Mouse (Mus musculus): Measurements from ENCODE around the gene Gstp3. TPM values are rescaled to one million over a fixed set of nuclear protein-coding genes. Genes with fewer than 3 reads are reported as not detected.
"Not testable (repeated sequence)": the region's sequence is repeated elsewhere in the genome, so short reads cannot be mapped to it uniquely, and the experiment has no call there.

Gene Gstp3
- total RNA-seq, 2 experiments from 2014 or later: not detected

- DNase-seq (ENCODE audit: low spot score in 2 of 2): not testable (repeated sequence)
- intact Hi-C loops (cut with DNase I): loop anchor here (5.0 kb wide), 1 partner anchor 48 kb away; the partner anchor contains the start of genes Cdk2ap2 and Pitpnm1
These were observed 10.3 kb downstream of the Gstp3 start for GRCm38 (mm10) chr19:4049069-4049468.

- intact Hi-C loops (cut with DNase I): loop anchor here (1.0 to 5.0 kb wide), 2 partner anchors 29 to 49 kb away; partner anchors contain the start of genes Cdk2ap2 and Pitpnm1
These were observed 11.5 kb downstream of the Gstp3 start for GRCm38 (mm10) chr19:4047859-4048258.

GRCm38 (mm10) chr19:4046866-4047254, 12.5 kb downstream of the Gstp3 start:
- no peak for DNase-seq (ENCODE audit: low spot score in 2 of 2)
- intact Hi-C loops (cut with DNase I): loop anchor here (1.0 to 5.0 kb wide), 2 partner anchors 28 to 50 kb away; partner anchors contain the start of genes Cdk2ap2 and Pitpnm1

More at GRCm38 (mm10) chr19:4047859-4048258, 11.5 kb downstream of the Gstp3 start:
- DNase-seq (ENCODE audit: low spot score in 2 of 2): peak; percentile 73 to 80

- intact Hi-C loops (cut with DNase I): loop anchor here (5.0 kb wide), 1 partner anchor 51 kb away; the partner anchor contains the start of genes Cdk2ap2 and Pitpnm1
- DNase-seq (ENCODE audit: low spot score in 2 of 2): peak; percentile 80 to 93
These were observed 13.2 kb downstream of the Gstp3 start, which contains the start of gene Gstp2 for GRCm38 (mm10) chr19:4045966-4046865. Gene Gstp2, minus strand, starts transcription at chr19:4046023.

GRCm38 (mm10) chr19:4044109-4044508, 15.3 kb downstream of the Gstp3 start:
- DNase-seq (ENCODE audit: low spot score in 2 of 2); intact Hi-C loops (cut with DNase I): not testable (repeated sequence)

- DNase-seq (ENCODE audit: low spot score in 2 of 2): no peak
- intact Hi-C loops (cut with DNase I): no loop called here
These were observed 17.2 kb downstream of the Gstp3 start for GRCm38 (mm10) chr19:4042124-4042523.

GRCm38 (mm10) chr19:4041500-4041899, 17.9 kb downstream of the Gstp3 start:
- DNase-seq (ENCODE audit: low spot score in 2 of 2); intact Hi-C loops (cut with DNase I): not testable (repeated sequence)

- DNase-seq (ENCODE audit: low spot score in 2 of 2); intact Hi-C loops (cut with DNase I): not testable (repeated sequence)
These were observed 18.4 kb downstream of the Gstp3 start for GRCm38 (mm10) chr19:4040941-4041340.

- DNase-seq (ENCODE audit: low spot score in 2 of 2): peak; percentile 80 to 87
- intact Hi-C loops (cut with DNase I): no loop called here
These were observed 21.6 kb downstream of the Gstp3 start, which contains the start of gene Gstp1 for GRCm38 (mm10) chr19:4037788-4038232. Gene Gstp1, minus strand, starts transcription at chr19:4037985.

GRCm38 (mm10) chr19:4037154-4037787, 22.1 kb downstream of the Gstp3 start:
- intact Hi-C loops (cut with DNase I): not testable (repeated sequence)

GRCm38 (mm10) chr19:4036327-4037045, 22.9 kb downstream of the Gstp3 start:
- intact Hi-C loops (cut with DNase I): no loop called here
- no peak for DNase-seq (ENCODE audit: low spot score in 2 of 2)

More at GRCm38 (mm10) chr19:4037154-4037787, 22.1 kb downstream of the Gstp3 start:
- DNase-seq (ENCODE audit: low spot score in 2 of 2): not testable (repeated sequence)

GRCm38 (mm10) chr19:4033742-4034141, 25.6 kb downstream of the Gstp3 start:
- intact Hi-C loops (cut with DNase I): no loop called here
- DNase-seq (ENCODE audit: low spot score in 2 of 2): no peak

- no peak for DNase-seq (ENCODE audit: low spot score in 2 of 2)
- intact Hi-C loops (cut with DNase I): no loop called here
These were observed 26.1 kb downstream of the Gstp3 start for GRCm38 (mm10) chr19:4033298-4033697.

GRCm38 (mm10) chr19:4032668-4033067, 26.7 kb downstream of the Gstp3 start:
- no peak for DNase-seq (ENCODE audit: low spot score in 2 of 2)
- intact Hi-C loops (cut with DNase I): no loop called here

GRCm38 (mm10) chr19:4027576-4027975, 31.8 kb downstream of the Gstp3 start:
- no peak for DNase-seq (ENCODE audit: low spot score in 2 of 2)
- intact Hi-C loops (cut with DNase I): no loop called here

GRCm38 (mm10) chr19:4023185-4023584, 36.2 kb downstream of the Gstp3 start:
- intact Hi-C loops (cut with DNase I): no loop called here
- no peak for DNase-seq (ENCODE audit: low spot score in 2 of 2)

GRCm38 (mm10) chr19:4018743-4019583, 40.4 kb downstream of the Gstp3 start:
- peak; percentile 83 to 87 for DNase-seq (ENCODE audit: low spot score in 2 of 2)
- intact Hi-C loops (cut with DNase I): loop anchor here (1.0 to 5.0 kb wide), 2 partner anchors 28 to 208 kb away; no protein-coding TSS in a partner anchor

- intact Hi-C loops (cut with DNase I): loop anchor here (5.0 kb wide), 1 partner anchor 209 kb away; no protein-coding TSS in a partner anchor
- DNase-seq (ENCODE audit: low spot score in 2 of 2): no peak
These were observed 41.3 kb downstream of the Gstp3 start for GRCm38 (mm10) chr19:4017921-4018587.
